ENCODE assay signal across 8 mouse cellular contexts in the genomic region with DNA sequence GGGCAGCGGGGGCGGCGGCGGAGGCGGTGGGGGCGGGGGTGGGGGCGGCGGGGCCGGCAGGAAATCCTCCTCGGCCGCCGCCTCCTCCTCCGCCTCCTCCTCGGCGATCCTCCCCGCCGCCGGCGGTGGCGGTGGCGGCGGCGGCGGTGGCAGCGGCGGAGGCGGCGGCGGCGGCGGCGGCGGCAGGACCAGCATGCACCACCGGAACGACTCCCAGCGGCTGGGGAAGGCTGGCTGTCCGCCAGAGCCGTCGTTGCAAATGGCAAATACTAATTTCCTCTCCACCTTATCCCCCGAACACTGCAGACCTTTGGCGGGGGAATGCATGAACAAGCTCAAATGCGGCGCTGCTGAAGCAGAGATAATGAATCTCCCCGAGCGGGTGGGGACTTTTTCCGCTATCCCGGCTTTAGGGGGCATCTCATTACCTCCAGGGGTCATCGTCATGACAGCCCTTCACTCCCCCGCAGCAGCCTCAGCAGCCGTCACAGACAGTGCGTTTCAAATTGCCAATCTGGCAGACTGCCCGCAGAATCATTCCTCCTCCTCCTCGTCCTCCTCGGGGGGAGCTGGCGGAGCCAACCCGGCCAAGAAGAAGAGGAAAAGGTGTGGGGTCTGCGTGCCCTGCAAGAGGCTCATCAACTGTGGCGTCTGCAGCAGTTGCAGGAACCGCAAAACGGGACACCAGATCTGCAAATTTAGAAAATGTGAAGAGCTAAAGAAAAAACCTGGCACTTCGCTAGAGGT. TPM values are rescaled to one million over a fixed set of nuclear protein-coding genes. Genes with fewer than 3 reads are reported as not detected.
A peak's percentile ranks its signal among the peaks of the same experiment; 100 is the strongest.
DNase-seq lines count a peak whose midpoint lies in the region; ATAC-seq and TF ChIP-seq lines count a peak whose summit lies in the region.

No protein-coding gene starts in this region.

- H3K4me1 ChIP-seq in lung, adult 2 months (ENCODE audit: control insufficient read depth, insufficient read depth, low read length), result peaks cover 6% of the 10 kb centered on the region

- ATAC-seq in hematopoietic stem cell, adult 5-6 weeks (replicated peaks in 1 of 2; ENCODE audit: insufficient read depth in 1 of 2, low FRiP score in 2 of 2, low TSS enrichment in 1 of 2, low read depth in 1 of 2, poor library complexity in 2 of 2, severe bottlenecking in 2 of 2), result peak; percentile 13 to 37; a peak in 2 of 4 replicates

- no peak for TF ChIP-seq CTCF in lung, adult 2 months (IDR thresholded peaks at IDR 0.05; ENCODE audit: insufficient read depth, low read length)

- H3K4me3 ChIP-seq in lung, adult 2 months (replicated peaks; ENCODE audit: extremely low read depth, low read depth, low read length), result peak overlapping the region; percentile 73

- no peak for TF ChIP-seq POLR2A in lung, adult 2 months (IDR thresholded peaks at IDR 0.05; ENCODE audit: borderline replicate concordance, extremely low read depth, low read depth, low read length)

- WGBS in lung, adult 2 months, result under 1% methylated on average over 28 of the region's 61 CpGs

- DNase-seq in MN1 (ENCODE audit: low spot score), result peak; percentile 68
- peak; percentile 84 for DNase-seq in cerebellum, adult 8-10 months
- peak; percentile 52 to 79 for DNase-seq in frontal cortex, adult 2 months (ENCODE audit: extremely low spot score in 1 of 2, low spot score in 1 of 2)
- DNase-seq in layer of hippocampus, adult 9-11 months, result peak; percentile 52
- DNase-seq in lung, adult 2 months, result peak; percentile 51
- peak; percentile 48 for DNase-seq in ovary, postnatal 14 days (ENCODE audit: low spot score)
- peak; percentile 22 for DNase-seq in urinary bladder, postnatal 10 days (ENCODE audit: low spot score)

RNA-seq across cellular contexts. Expression of gene Cxxc4, which starts 3.9 kb away (rescaled TPM):
- 14.7 and 14.8 TPM in 2 replicates for polyA plus RNA-seq in frontal cortex, adult 2 months (2012; rRNA removed)
- total RNA-seq in hematopoietic stem cell, adult 5-6 weeks (2017), result not detected in 2 replicates
- 0.67 and 0.74 TPM in 2 replicates for polyA plus RNA-seq in lung, adult 2 months (2012; rRNA removed)

Comparison
In these comparisons a context has a peak if more than half of its experiments do, and no peak if none do; other contexts are left out.
1. Peak in every context shown above with its lines: DNase-seq, ATAC-seq and H3K4me3 ChIP-seq.
2. DNase-seq: peak in every context shown above with its lines; median percentile 84 in cerebellum, adult 8-10 months; 68 in MN1; 66 in frontal cortex, adult 2 months; 52 in layer of hippocampus, adult 9-11 months; 51 in lung, adult 2 months; 48 in ovary, postnatal 14 days; 22 in urinary bladder, postnatal 10 days.